Mouse (Mus musculus): ENCODE results near the gene Plch2. TPM values are rescaled to one million over a fixed set of nuclear protein-coding genes. Genes with fewer than 3 reads are reported as not detected.

The Plch2 gene
- polyA plus RNA-seq, 1 experiment from 2014 or later: 3.6 TPM

- no peaks in the 10 kb centered on the region for H3K27me3 ChIP-seq
- H3K36me3 ChIP-seq: peaks cover 66% of the 10 kb centered on the region
- no peak overlapping the region for H3K4me2 ChIP-seq (replicated peaks)
- no peak overlapping the region for H3K27ac ChIP-seq
- no peaks in the 10 kb centered on the region for H3K9me3 ChIP-seq
- no peak for ATAC-seq (ENCODE audit: insufficient number of reproducible peaks, insufficient read depth, low FRiP score, low TSS enrichment)
- no peak overlapping the region for H3K4me3 ChIP-seq
- H3K9ac ChIP-seq: no peak overlapping the region
- H3K4me1 ChIP-seq: peaks cover 9% of the 10 kb centered on the region
- 93% methylated on average over 13 of the region's 13 CpGs for WGBS
Measured at GRCm38 (mm10) chr4:155070199-155070598, 13.6 kb upstream of the Plch2 start.

DNA sequence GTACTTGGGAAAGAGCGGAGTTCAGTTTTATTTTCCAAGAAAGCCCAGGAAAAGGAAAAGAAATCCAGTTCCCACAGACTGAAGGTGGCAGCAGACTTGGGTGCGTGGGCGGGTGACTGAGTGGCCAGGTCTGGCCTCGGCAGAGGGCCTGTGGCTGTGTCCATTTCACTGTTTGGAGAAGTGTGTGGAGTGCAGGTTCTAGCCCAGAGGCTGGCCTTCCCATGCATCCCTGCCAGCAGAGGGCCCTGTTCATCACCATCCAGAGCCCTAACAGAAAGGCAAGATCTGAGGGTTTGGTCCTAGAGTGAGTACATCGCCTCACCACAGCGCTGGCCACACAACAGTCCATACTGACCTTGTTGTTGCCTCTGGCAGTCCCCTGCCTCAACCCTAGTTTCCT lies 12.6 kb upstream of the Plch2 start:
- H3K4me1 ChIP-seq: peaks cover 9% of the 10 kb centered on the region
- H3K9ac ChIP-seq: no peak overlapping the region
- no peak overlapping the region for H3K4me2 ChIP-seq (replicated peaks)
- 86% methylated on average over 6 of the region's 6 CpGs for WGBS
- H3K4me3 ChIP-seq: no peak overlapping the region
- H3K36me3 ChIP-seq: peaks cover 58% of the 10 kb centered on the region
- H3K27me3 ChIP-seq: no peaks in the 10 kb centered on the region
- no peaks in the 10 kb centered on the region for H3K9me3 ChIP-seq
- no peak for ATAC-seq (ENCODE audit: insufficient number of reproducible peaks, insufficient read depth, low FRiP score, low TSS enrichment)
- H3K27ac ChIP-seq: no peak overlapping the region

GRCm38 (mm10) chr4:155068357-155068972 lies 11.9 kb upstream of the Plch2 start:
- Histone ChIP-seq H3K4me2 (replicated peaks) (no peak overlapping the region), H3K36me3 (peaks cover 51% of the 10 kb centered on the region), H3K9ac (no peak overlapping the region), H3K27me3 (no peaks in the 10 kb centered on the region), H3K4me1 (peaks cover 9% of the 10 kb centered on the region), H3K4me3 (no peak overlapping the region), H3K27ac (no peak overlapping the region), H3K9me3 (no peaks in the 10 kb centered on the region)
- WGBS: 95% methylated on average over 20 of the region's 20 CpGs
- no peak for ATAC-seq (ENCODE audit: insufficient number of reproducible peaks, insufficient read depth, low FRiP score, low TSS enrichment)

DNA sequence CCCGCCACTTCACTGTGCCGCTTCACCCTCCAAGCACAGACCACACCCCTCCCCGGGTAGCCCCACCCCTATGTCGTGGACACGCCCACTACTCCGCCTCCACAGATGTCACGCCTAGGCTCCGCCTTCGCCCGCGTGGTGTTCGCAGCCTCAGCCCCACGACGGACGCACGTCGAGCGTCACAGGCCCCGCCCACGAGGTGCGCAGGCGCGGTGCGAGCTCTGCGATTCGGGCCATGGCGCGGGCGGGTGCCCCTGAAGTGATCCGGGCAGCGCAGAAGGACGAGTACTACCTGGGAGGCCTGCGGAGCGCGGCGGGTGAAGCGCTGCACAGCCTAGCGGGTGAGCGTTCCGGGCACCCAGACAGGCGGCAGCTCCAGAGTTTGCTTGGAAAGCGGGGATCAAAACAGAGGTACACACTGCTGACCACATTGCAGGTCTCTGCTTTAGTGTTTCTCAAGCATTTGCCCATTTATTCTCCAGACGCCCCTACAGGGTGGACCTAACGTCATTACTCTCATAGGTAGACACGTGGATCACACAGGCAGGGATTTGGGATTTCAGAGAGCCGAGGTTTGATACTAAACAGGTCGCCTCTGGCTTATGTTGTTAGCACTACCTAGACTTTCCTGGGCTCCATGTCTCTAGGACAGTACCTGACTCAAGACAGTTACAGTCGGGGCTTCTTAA lies 10.4 kb upstream of the Plch2 start, which contains the start of gene Pex10:
Gene Pex10 (plus strand): TSS at position 183 of the 689 bp plus-strand sequence.
- no peaks in the 10 kb centered on the region for H3K9me3 ChIP-seq
- peak; percentile 78 for ATAC-seq (ENCODE audit: insufficient number of reproducible peaks, insufficient read depth, low FRiP score, low TSS enrichment)

GRCm38 (mm10) chr4:155065970-155066833 lies 9.6 kb upstream of the Plch2 start:
- H3K4me1 ChIP-seq: peaks cover 18% of the 10 kb centered on the region
- peaks cover 29% of the 10 kb centered on the region for H3K36me3 ChIP-seq
- no peaks in the 10 kb centered on the region for H3K27me3 ChIP-seq
- ATAC-seq (ENCODE audit: insufficient number of reproducible peaks, insufficient read depth, low FRiP score, low TSS enrichment): peak; percentile 12; the same call in 1 of the 2 replicates
- H3K9ac ChIP-seq: no peak overlapping the region
- peak overlapping the region; percentile 83 for H3K27ac ChIP-seq
- peak overlapping the region; percentile 70 for H3K4me2 ChIP-seq (replicated peaks)
- peak overlapping the region; percentile 68 for H3K4me3 ChIP-seq
- WGBS: 3% methylated on average over 15 of the region's 15 CpGs
- H3K9me3 ChIP-seq: no peaks in the 10 kb centered on the region

More for the DNA sequence above, 10.4 kb upstream of the Plch2 start, which contains the start of gene Pex10:
- peaks cover 10% of the 10 kb centered on the region for H3K4me1 ChIP-seq
- H3K4me2 ChIP-seq (replicated peaks): peak within 1 kb of the TSS; percentile 70
- peaks cover 37% of the 10 kb centered on the region for H3K36me3 ChIP-seq
- H3K9ac ChIP-seq: peak within 1 kb of the TSS; percentile 74
- no peaks in the 10 kb centered on the region for H3K27me3 ChIP-seq
- peak within 1 kb of the TSS; percentile 68 for H3K4me3 ChIP-seq
- WGBS: under 1% methylated on average over 48 of the region's 48 CpGs
- H3K27ac ChIP-seq: peak within 1 kb of the TSS; percentile 83

DNA sequence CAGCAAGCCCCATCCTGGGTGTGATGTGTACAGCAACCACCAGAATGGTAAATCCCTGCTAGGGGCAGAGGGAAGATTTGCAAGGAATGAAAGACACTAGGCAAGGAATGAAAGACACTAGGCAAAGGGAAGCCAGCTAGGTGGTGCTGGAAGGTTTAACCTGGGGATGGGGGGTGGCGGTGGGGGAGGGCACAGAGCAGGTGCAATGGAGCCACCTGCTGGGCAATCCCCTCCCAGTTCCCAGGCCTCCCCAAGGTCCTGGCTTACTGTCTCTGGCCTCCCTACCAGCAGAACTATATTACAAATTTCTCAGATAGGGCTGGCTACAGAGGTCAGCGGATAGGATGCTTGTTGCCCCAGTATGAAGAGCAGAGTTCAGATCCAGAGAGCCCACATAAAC lies 7.9 kb upstream of the Plch2 start:
- peaks cover 19% of the 10 kb centered on the region for H3K4me1 ChIP-seq
- no peak overlapping the region for H3K4me2 ChIP-seq (replicated peaks)
- H3K27me3 ChIP-seq: no peaks in the 10 kb centered on the region
- ATAC-seq (ENCODE audit: insufficient number of reproducible peaks, insufficient read depth, low FRiP score, low TSS enrichment): no peak
- H3K9ac ChIP-seq: no peak overlapping the region
- H3K27ac ChIP-seq: peak overlapping the region; percentile 58; the same call in 1 of the 2 replicates
- no peaks in the 10 kb centered on the region for H3K9me3 ChIP-seq
- H3K36me3 ChIP-seq: peaks cover 12% of the 10 kb centered on the region
- 53% methylated on average over 2 of the region's 2 CpGs for WGBS
- H3K4me3 ChIP-seq: no peak overlapping the region

DNA sequence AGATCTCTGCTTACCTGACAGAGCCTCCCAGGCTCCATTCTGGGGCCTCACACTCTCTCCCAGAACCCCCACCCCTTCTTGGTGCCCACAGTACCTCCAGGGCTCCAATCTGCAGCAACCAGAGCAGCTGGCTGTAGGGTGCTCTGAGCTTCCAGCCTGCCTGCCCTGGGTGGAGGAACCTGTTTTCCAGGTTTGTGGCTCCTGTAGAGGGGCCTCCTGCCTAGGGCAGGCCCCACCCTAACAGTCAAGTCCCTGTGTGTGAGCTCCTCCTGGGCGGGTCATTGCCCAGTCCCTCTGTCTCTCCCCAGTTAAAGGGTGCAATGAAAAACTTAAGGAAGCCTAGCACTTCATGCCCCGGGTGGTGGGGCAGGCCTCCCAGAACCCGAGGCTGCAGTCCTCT lies 7.3 kb upstream of the Plch2 start:
- Histone ChIP-seq H3K4me1 (peaks cover 19% of the 10 kb centered on the region), H3K36me3 (peaks cover 6% of the 10 kb centered on the region), H3K9ac (no peak overlapping the region), H3K9me3 (no peaks in the 10 kb centered on the region), H3K27me3 (no peaks in the 10 kb centered on the region), H3K27ac (peak overlapping the region; percentile 58), H3K4me3 (no peak overlapping the region), H3K4me2 (replicated peaks) (no peak overlapping the region)
- WGBS: 25% methylated on average over 3 of the region's 3 CpGs
- no peak for ATAC-seq (ENCODE audit: insufficient number of reproducible peaks, insufficient read depth, low FRiP score, low TSS enrichment)

DNA sequence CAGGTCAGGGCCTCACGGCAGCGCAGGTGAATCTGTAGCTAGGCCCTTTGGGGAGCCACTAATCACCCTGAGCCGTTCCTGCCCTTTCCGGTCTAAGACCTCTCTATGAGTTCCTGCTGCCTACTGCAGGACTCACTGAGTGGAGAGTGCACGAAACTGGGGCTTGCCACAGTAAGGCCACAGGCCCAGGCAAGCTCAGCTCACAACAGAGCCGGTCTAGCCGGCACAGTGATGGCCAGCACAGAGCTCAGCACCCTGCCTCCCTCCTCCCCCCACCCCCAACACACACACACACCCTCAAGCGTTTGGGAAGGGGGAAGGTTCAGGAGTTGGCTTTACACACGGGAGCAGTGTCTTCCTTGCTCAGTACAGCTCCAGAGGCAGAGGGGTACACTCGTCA lies 1.7 kb upstream of the Plch2 start:
- H3K36me3 ChIP-seq: no peaks in the 10 kb centered on the region
- H3K27me3 ChIP-seq: peaks cover 11% of the 10 kb centered on the region
- ATAC-seq (ENCODE audit: insufficient number of reproducible peaks, insufficient read depth, low FRiP score, low TSS enrichment): no peak
- no peak overlapping the region for H3K4me3 ChIP-seq
- H3K4me1 ChIP-seq: 0 out of 2 replicates have a peak, but pooled peaks cover 21% of the 10 kb centered on the region
- WGBS: 28% methylated on average over 10 of the region's 10 CpGs
- H3K9ac ChIP-seq: no peak overlapping the region
- no peak overlapping the region for H3K4me2 ChIP-seq (replicated peaks)
- no peaks in the 10 kb centered on the region for H3K9me3 ChIP-seq
- 0 out of 2 replicates have a peak overlapping the region, but pooled peaks have one; percentile 51 for H3K27ac ChIP-seq

GRCm38 (mm10) chr4:155050116-155050515 lies 6.5 kb downstream of the Plch2 start:
- Histone ChIP-seq H3K4me3 (no peak overlapping the region), H3K9me3 (no peaks in the 10 kb centered on the region), H3K4me2 (replicated peaks) (no peak overlapping the region), H3K36me3 (no peaks in the 10 kb centered on the region), H3K27ac (no peak overlapping the region), H3K9ac (no peak overlapping the region), H3K4me1 (0 out of 2 replicates have a peak, but pooled peaks cover 4% of the 10 kb centered on the region), H3K27me3 (peaks cover 22% of the 10 kb centered on the region)
- WGBS: 80% methylated on average over 7 of the region's 7 CpGs
- ATAC-seq (ENCODE audit: insufficient number of reproducible peaks, insufficient read depth, low FRiP score, low TSS enrichment): no peak

DNA sequence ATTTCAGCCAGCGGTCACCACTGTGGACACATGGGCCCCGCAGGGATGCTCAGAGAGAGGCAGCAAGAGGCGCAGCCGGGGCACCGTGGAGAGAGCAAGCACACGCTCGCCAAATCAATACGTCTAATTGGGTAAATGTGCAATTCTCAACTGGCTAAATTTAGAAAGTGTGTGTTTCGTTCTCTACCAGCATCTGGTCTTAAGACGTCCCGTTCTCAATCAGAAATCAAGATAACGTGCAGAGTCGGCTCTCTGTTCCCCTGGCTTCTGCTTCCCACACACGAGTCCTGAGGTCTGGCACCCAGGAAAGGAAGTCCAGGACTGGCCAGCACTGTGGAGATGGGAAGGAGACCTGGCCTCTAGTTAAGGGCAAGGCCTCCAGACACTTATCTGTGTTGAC lies 9.9 kb downstream of the Plch2 start:
- H3K9me3 ChIP-seq: no peaks in the 10 kb centered on the region
- WGBS: 73% methylated on average over 14 of the region's 14 CpGs
- peaks cover 54% of the 10 kb centered on the region for H3K27me3 ChIP-seq
- no peak overlapping the region for H3K9ac ChIP-seq
- no peak overlapping the region for H3K27ac ChIP-seq
- H3K4me2 ChIP-seq (replicated peaks): no peak overlapping the region
- no peaks in the 10 kb centered on the region for H3K36me3 ChIP-seq
- peaks cover 9% of the 10 kb centered on the region for H3K4me1 ChIP-seq
- ATAC-seq (ENCODE audit: insufficient number of reproducible peaks, insufficient read depth, low FRiP score, low TSS enrichment): no peak
- H3K4me3 ChIP-seq: no peak overlapping the region

GRCm38 (mm10) chr4:155043289-155043625 lies 13.3 kb downstream of the Plch2 start:
- H3K4me1 ChIP-seq: peaks cover 9% of the 10 kb centered on the region
- no peak overlapping the region for H3K27ac ChIP-seq
- H3K9ac ChIP-seq: peak overlapping the region; percentile 40
- 2% methylated on average over 25 of the region's 25 CpGs for WGBS
- H3K4me2 ChIP-seq (replicated peaks): peak overlapping the region; percentile 85
- no peaks in the 10 kb centered on the region for H3K9me3 ChIP-seq
- H3K36me3 ChIP-seq: no peaks in the 10 kb centered on the region
- H3K4me3 ChIP-seq: peak overlapping the region; percentile 49
- peaks cover 77% of the 10 kb centered on the region for H3K27me3 ChIP-seq
- ATAC-seq (ENCODE audit: insufficient number of reproducible peaks, insufficient read depth, low FRiP score, low TSS enrichment): no peak
